Mouse (Mus musculus) limb, embryonic 13.5 days (tissue): ENCODE results near the gene Selenop. TPM values are rescaled to one million over a fixed set of nuclear protein-coding genes. Genes with fewer than 3 reads are reported as not detected.

Source experiments
- ATAC-seq: fragments of 200-750 bp; cut with Nextera tagmentation; 2 replicates; pipeline ENCODE4 v1.8.0; 2017; ENCODE audit warnings: low read depth, moderate number of reproducible peaks, moderate TSS enrichment; ENCODE audit not compliant: low FRiP score
- H3K27ac ChIP-seq: fragments of 300-500 bp; sonication (generic); 2 replicates; pipeline ENCODE4 v1.5.1; 2015; ENCODE audit warnings: inconsistent platforms, mild to moderate bottlenecking, moderate library complexity
- H3K27me3 ChIP-seq: fragments of 300-500 bp; sonication (generic); 2 replicates; pipeline ENCODE4 v1.6.1; 2015; ENCODE audit warnings: mild to moderate bottlenecking, inconsistent platforms
- H3K36me3 ChIP-seq: fragments of 300-500 bp; sonication (generic); 2 replicates; pipeline ENCODE4 v1.6.1; 2015; ENCODE audit warnings: inconsistent platforms, mild to moderate bottlenecking, moderate library complexity
- H3K4me1 ChIP-seq: fragments of 300-500 bp; sonication (generic); 2 replicates; pipeline ENCODE4 v1.6.1; 2015; ENCODE audit warnings: inconsistent platforms
- H3K4me2 ChIP-seq: fragments of 300-500 bp; sonication (generic); replicated peaks from 2 replicates; pipeline ENCODE4 v1.6.1; 2015; ENCODE audit warnings: inconsistent platforms, mild to moderate bottlenecking, moderate library complexity
- H3K4me3 ChIP-seq: fragments of 300-500 bp; sonication (generic); 2 replicates; pipeline ENCODE4 v1.5.1; 2015; ENCODE audit warnings: moderate library complexity, mild to moderate bottlenecking, inconsistent platforms
- H3K9ac ChIP-seq: fragments of 300-500 bp; sonication (generic); 2 replicates; pipeline ENCODE4 v1.6.1; 2015; ENCODE audit warnings: mild to moderate bottlenecking, inconsistent platforms
- H3K9me3 ChIP-seq: fragments of 300-500 bp; sonication (generic); 2 replicates; pipeline ENCODE4 v1.6.1; 2016; ENCODE audit warnings: inconsistent platforms
- WGBS: fragments of 180-500 bp; shearing (Covaris S2); methylation state at CpG from one replicate; pipeline ENCODE4 v1.1.7; 2015; 5-methylcytosine and 5-hydroxymethylcytosine counted together
- polyA plus RNA-seq: library from polyadenylated mRNA; unstranded; fragments of >200 nt; fragmentation: Nextera tagmentation; extraction: Ambion mirVana; gene quantifications from 2 replicates; pipeline ENCODE4 v1.2.1, GENCODE M21; 2015

The Selenop gene
- polyA plus RNA-seq, 1 experiment from 2014 or later: 97.4 TPM

GRCm38 (mm10) chr15:3273191-3273590, 4.8 kb downstream of the Selenop start:
- Histone ChIP-seq H3K9me3 (no peaks in the 10 kb centered on the region), H3K4me1 (peaks cover 16% of the 10 kb centered on the region), H3K4me2 (no peak overlapping the region), H3K36me3 (peaks cover 12% of the 10 kb centered on the region), H3K9ac (no peak overlapping the region), H3K4me3 (no peak overlapping the region), H3K27ac (no peak overlapping the region), H3K27me3 (no peaks in the 10 kb centered on the region)
- 61% methylated on average over 1 of the region's 1 CpGs for WGBS
- no peak for ATAC-seq

- no peak for ATAC-seq
- Histone ChIP-seq H3K4me2 (no peak overlapping the region), H3K4me3 (no peak overlapping the region), H3K27me3 (no peaks in the 10 kb centered on the region), H3K4me1 (no peaks in the 10 kb centered on the region), H3K27ac (no peak overlapping the region), H3K36me3 (peaks cover 17% of the 10 kb centered on the region), H3K9me3 (no peaks in the 10 kb centered on the region), H3K9ac (no peak overlapping the region)
- WGBS: 89% methylated on average over 2 of the region's 2 CpGs
Measured at GRCm38 (mm10) chr15:3277391-3277790, 9.0 kb downstream of the Selenop start.

- Histone ChIP-seq H3K27me3 (no peaks in the 10 kb centered on the region), H3K4me2 (no peak overlapping the region), H3K36me3 (peaks cover 17% of the 10 kb centered on the region), H3K27ac (no peak overlapping the region), H3K4me3 (no peak overlapping the region), H3K9me3 (no peaks in the 10 kb centered on the region), H3K9ac (no peak overlapping the region), H3K4me1 (no peaks in the 10 kb centered on the region)
- ATAC-seq: no peak
- 79% methylated on average over 7 of the region's 7 CpGs for WGBS
Measured at GRCm38 (mm10) chr15:3279242-3279641, 10.9 kb downstream of the Selenop start.

- H3K9ac ChIP-seq: no peak overlapping the region
- no peak overlapping the region for H3K4me2 ChIP-seq
- no peak for ATAC-seq
- H3K36me3 ChIP-seq: peaks cover 10% of the 10 kb centered on the region
- H3K4me1 ChIP-seq: no peaks in the 10 kb centered on the region
- H3K27ac ChIP-seq: no peak overlapping the region
- H3K27me3 ChIP-seq: no peaks in the 10 kb centered on the region
- H3K9me3 ChIP-seq: no peaks in the 10 kb centered on the region
- H3K4me3 ChIP-seq: no peak overlapping the region
Measured at GRCm38 (mm10) chr15:3281216-3281615, 12.9 kb downstream of the Selenop start.

GRCm38 (mm10) chr15:3281737-3282136, 13.4 kb downstream of the Selenop start:
- WGBS: 83% methylated on average over 1 of the region's 1 CpGs
- Histone ChIP-seq H3K27ac (no peak overlapping the region), H3K4me2 (no peak overlapping the region), H3K4me1 (no peaks in the 10 kb centered on the region), H3K9me3 (no peaks in the 10 kb centered on the region), H3K9ac (no peak overlapping the region), H3K4me3 (no peak overlapping the region), H3K27me3 (no peaks in the 10 kb centered on the region), H3K36me3 (peaks cover 10% of the 10 kb centered on the region)
- ATAC-seq: no peak

- H3K4me1 ChIP-seq: no peaks in the 10 kb centered on the region
- no peak overlapping the region for H3K4me2 ChIP-seq
- no peak overlapping the region for H3K27ac ChIP-seq
- no peaks in the 10 kb centered on the region for H3K36me3 ChIP-seq
- no peaks in the 10 kb centered on the region for H3K9me3 ChIP-seq
- H3K9ac ChIP-seq: no peak overlapping the region
- no peak for ATAC-seq
- H3K4me3 ChIP-seq: no peak overlapping the region
- H3K27me3 ChIP-seq: no peaks in the 10 kb centered on the region
Measured at GRCm38 (mm10) chr15:3286032-3286431, 17.7 kb downstream of the Selenop start.

GRCm38 (mm10) chr15:3290435-3290834, 22.1 kb downstream of the Selenop start:
- 86% methylated on average over 3 of the region's 3 CpGs for WGBS
- ATAC-seq: no peak
- Histone ChIP-seq H3K4me3 (no peak overlapping the region), H3K36me3 (no peaks in the 10 kb centered on the region), H3K9me3 (no peaks in the 10 kb centered on the region), H3K4me1 (no peaks in the 10 kb centered on the region), H3K9ac (no peak overlapping the region), H3K27ac (no peak overlapping the region), H3K27me3 (no peaks in the 10 kb centered on the region), H3K4me2 (no peak overlapping the region)

- Histone ChIP-seq H3K4me2 (no peak overlapping the region), H3K27ac (no peak overlapping the region), H3K9me3 (no peaks in the 10 kb centered on the region), H3K27me3 (no peaks in the 10 kb centered on the region), H3K4me3 (no peak overlapping the region), H3K36me3 (no peaks in the 10 kb centered on the region), H3K4me1 (no peaks in the 10 kb centered on the region), H3K9ac (no peak overlapping the region)
- 68% methylated on average over 1 of the region's 1 CpGs for WGBS
- ATAC-seq: no peak
Measured at GRCm38 (mm10) chr15:3293477-3293876, 25.1 kb downstream of the Selenop start.

- no peaks in the 10 kb centered on the region for H3K27me3 ChIP-seq
- H3K9ac ChIP-seq: no peak overlapping the region
- ATAC-seq: no peak
- WGBS: 77% methylated on average over 1 of the region's 1 CpGs
- 0 out of 2 replicates have a peak, but pooled peaks cover 5% of the 10 kb centered on the region for H3K4me1 ChIP-seq
- H3K4me3 ChIP-seq: no peak overlapping the region
- no peak overlapping the region for H3K4me2 ChIP-seq
- H3K27ac ChIP-seq: no peak overlapping the region
- no peaks in the 10 kb centered on the region for H3K9me3 ChIP-seq
- H3K36me3 ChIP-seq: no peaks in the 10 kb centered on the region
Measured at GRCm38 (mm10) chr15:3295986-3296385, 27.6 kb downstream of the Selenop start.

- Histone ChIP-seq H3K9ac (no peak overlapping the region), H3K4me2 (no peak overlapping the region), H3K36me3 (no peaks in the 10 kb centered on the region), H3K27me3 (no peaks in the 10 kb centered on the region), H3K4me3 (no peak overlapping the region), H3K27ac (no peak overlapping the region), H3K4me1 (0 out of 2 replicates have a peak, but pooled peaks cover 5% of the 10 kb centered on the region), H3K9me3 (no peaks in the 10 kb centered on the region)
- no peak for ATAC-seq
- WGBS: 76% methylated on average over 8 of the region's 8 CpGs
Measured at GRCm38 (mm10) chr15:3297615-3298014, 29.3 kb downstream of the Selenop start.

- Histone ChIP-seq H3K4me3 (no peak overlapping the region), H3K9ac (no peak overlapping the region), H3K4me2 (no peak overlapping the region), H3K36me3 (no peaks in the 10 kb centered on the region), H3K27ac (no peak overlapping the region), H3K4me1 (0 out of 2 replicates have a peak, but pooled peaks cover 5% of the 10 kb centered on the region), H3K27me3 (no peaks in the 10 kb centered on the region), H3K9me3 (no peaks in the 10 kb centered on the region)
- no peak for ATAC-seq
- WGBS: 68% methylated on average over 4 of the region's 4 CpGs
Measured at GRCm38 (mm10) chr15:3300361-3301100, 32.2 kb downstream of the Selenop start.

GRCm38 (mm10) chr15:3303426-3303825, 35.1 kb downstream of the Selenop start, which contains the start of gene Ccdc152:
Gene Ccdc152 (minus strand): TSS chr15:3303526.
- Histone ChIP-seq H3K4me2 (no peak within 1 kb of the TSS), H3K4me1 (0 out of 2 replicates have a peak, but pooled peaks cover 5% of the 10 kb centered on the region), H3K36me3 (no peaks in the 10 kb centered on the region), H3K27me3 (no peaks in the 10 kb centered on the region), H3K27ac (no peak within 1 kb of the TSS), H3K4me3 (no peak within 1 kb of the TSS), H3K9ac (no peak within 1 kb of the TSS), H3K9me3 (no peaks in the 10 kb centered on the region)
- whole genome bisulfite sequencing: 92% methylated on average over 12 of the region's 12 CpGs
- no peak for ATAC-seq

- 87% methylated on average over 3 of the region's 3 CpGs for WGBS
- no peaks in the 10 kb centered on the region for H3K4me1 ChIP-seq
- no peak for ATAC-seq
- H3K4me3 ChIP-seq: no peak overlapping the region
- no peaks in the 10 kb centered on the region for H3K9me3 ChIP-seq
- H3K9ac ChIP-seq: no peak overlapping the region
- H3K27me3 ChIP-seq: no peaks in the 10 kb centered on the region
- no peak overlapping the region for H3K4me2 ChIP-seq
- no peaks in the 10 kb centered on the region for H3K36me3 ChIP-seq
- H3K27ac ChIP-seq: no peak overlapping the region
Measured at GRCm38 (mm10) chr15:3309856-3310255, 41.5 kb downstream of the Selenop start.
